Mouse (Mus musculus): ENCODE data around the gene Nmur1. TPM values are rescaled to one million over a fixed set of nuclear protein-coding genes. Genes with fewer than 3 reads are reported as not detected.

The Nmur1 gene
- polyA plus RNA-seq, 1 experiment from 2014 or later, result 0.15 TPM

- H3K27me3 ChIP-seq (replicated peaks), result no peaks in the 10 kb centered on the region
- H3K4me2 ChIP-seq (replicated peaks), result no peak overlapping the region
- 66% methylated on average over 2 of the region's 2 CpGs for WGBS
These were observed 12.5 kb upstream of the Nmur1 start for GRCm38 (mm10) chr1:86438501-86438900.

DNA sequence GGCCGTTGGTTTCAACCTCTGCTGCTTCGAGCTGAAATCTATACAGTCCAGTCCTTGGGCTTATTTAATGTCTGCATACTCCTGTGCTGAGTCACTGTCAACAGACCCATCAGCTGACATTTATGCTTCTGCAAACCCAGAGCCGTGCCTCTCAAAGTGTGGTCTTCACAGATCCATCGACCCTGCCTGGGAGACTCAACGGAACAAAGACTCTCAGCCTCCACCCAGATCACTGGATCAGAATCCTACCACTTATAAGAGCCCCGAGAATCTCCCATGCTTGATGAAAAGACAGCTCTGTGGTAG, 11.9 kb upstream of the Nmur1 start:
- Histone ChIP-seq H3K9ac (no peak overlapping the region), H3K4me3 (no peak overlapping the region), H3K27me3 (replicated peaks) (no peaks in the 10 kb centered on the region), H3K27ac (no peak overlapping the region), H3K4me1 (peaks cover 75% of the 10 kb centered on the region), H3K36me3 (no peaks in the 10 kb centered on the region), H3K4me2 (replicated peaks) (no peak overlapping the region), H3K9me3 (no peaks in the 10 kb centered on the region)
- 80% methylated on average over 6 of the region's 6 CpGs for WGBS
- no peak for ATAC-seq (ENCODE audit: low FRiP score, low read depth)

More at GRCm38 (mm10) chr1:86438501-86438900, 12.5 kb upstream of the Nmur1 start:
- no peaks in the 10 kb centered on the region for H3K36me3 ChIP-seq
- no peaks in the 10 kb centered on the region for H3K9me3 ChIP-seq
- H3K4me1 ChIP-seq, result peaks cover 76% of the 10 kb centered on the region
- H3K27ac ChIP-seq, result no peak overlapping the region
- ATAC-seq (ENCODE audit: low FRiP score, low read depth), result no peak
- H3K9ac ChIP-seq, result no peak overlapping the region
- no peak overlapping the region for H3K4me3 ChIP-seq

- no peaks in the 10 kb centered on the region for H3K36me3 ChIP-seq
- 55% methylated on average over 9 of the region's 9 CpGs for WGBS
- no peaks in the 10 kb centered on the region for H3K27me3 ChIP-seq (replicated peaks)
- no peak overlapping the region for H3K4me3 ChIP-seq
- H3K27ac ChIP-seq, result no peak overlapping the region
- ATAC-seq (ENCODE audit: low FRiP score, low read depth), result no peak
- H3K4me2 ChIP-seq (replicated peaks), result no peak overlapping the region
- no peak overlapping the region for H3K9ac ChIP-seq
- no peaks in the 10 kb centered on the region for H3K9me3 ChIP-seq
- peaks cover 71% of the 10 kb centered on the region for H3K4me1 ChIP-seq
These were observed 11.4 kb upstream of the Nmur1 start for GRCm38 (mm10) chr1:86437219-86438013.

DNA sequence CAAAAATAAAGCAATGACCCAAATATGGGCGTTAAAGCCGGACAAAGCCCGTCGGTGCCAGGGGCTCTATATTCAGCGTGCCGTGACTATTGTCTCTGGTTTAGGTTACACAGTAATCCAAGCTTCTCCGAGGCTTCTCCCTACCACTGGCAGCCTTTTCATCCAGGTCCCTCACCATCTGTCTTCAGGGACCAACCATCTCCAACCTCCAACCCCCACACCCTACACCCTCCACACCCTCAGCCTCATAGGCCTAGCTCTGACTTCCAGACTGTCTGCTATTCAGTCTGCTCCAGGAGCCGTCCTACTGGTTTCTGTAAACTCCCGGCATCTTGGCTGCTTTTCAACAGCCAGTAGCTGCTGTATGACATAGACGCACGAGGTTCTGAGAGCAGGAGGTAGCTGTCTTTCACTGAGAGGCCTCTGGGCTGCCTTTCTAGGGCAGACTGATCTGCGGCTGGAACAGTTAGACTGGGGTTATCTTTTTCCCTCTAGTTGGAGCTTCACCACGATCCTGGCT, 9.3 kb upstream of the Nmur1 start:
- Histone ChIP-seq H3K4me2 (replicated peaks) (peak overlapping the region; percentile 70), H3K9me3 (no peaks in the 10 kb centered on the region), H3K27ac (peak overlapping the region; percentile 99), H3K4me1 (peaks cover 57% of the 10 kb centered on the region), H3K4me3 (0 out of 2 replicates have a peak overlapping the region, but pooled peaks have one; percentile 36), H3K27me3 (replicated peaks) (no peaks in the 10 kb centered on the region), H3K36me3 (no peaks in the 10 kb centered on the region), H3K9ac (peak overlapping the region; percentile 61; the same call in 1 of the 2 replicates)
- peak; percentile 27 for ATAC-seq (ENCODE audit: low FRiP score, low read depth)
- WGBS, result 15% methylated on average over 13 of the region's 13 CpGs

GRCm38 (mm10) chr1:86434439-86435201, 8.6 kb upstream of the Nmur1 start:
- H3K27ac ChIP-seq, result peak overlapping the region; percentile 99
- no peaks in the 10 kb centered on the region for H3K27me3 ChIP-seq (replicated peaks)
- 3% methylated on average over 43 of the region's 46 CpGs for WGBS
- peak overlapping the region; percentile 70 for H3K4me2 ChIP-seq (replicated peaks)
- peak overlapping the region; percentile 36 for H3K4me3 ChIP-seq
- H3K9me3 ChIP-seq, result no peaks in the 10 kb centered on the region
- H3K36me3 ChIP-seq, result no peaks in the 10 kb centered on the region
- peak overlapping the region; percentile 61 for H3K9ac ChIP-seq
- peaks cover 49% of the 10 kb centered on the region for H3K4me1 ChIP-seq
- ATAC-seq (ENCODE audit: low FRiP score, low read depth), result peak; percentile 92

DNA sequence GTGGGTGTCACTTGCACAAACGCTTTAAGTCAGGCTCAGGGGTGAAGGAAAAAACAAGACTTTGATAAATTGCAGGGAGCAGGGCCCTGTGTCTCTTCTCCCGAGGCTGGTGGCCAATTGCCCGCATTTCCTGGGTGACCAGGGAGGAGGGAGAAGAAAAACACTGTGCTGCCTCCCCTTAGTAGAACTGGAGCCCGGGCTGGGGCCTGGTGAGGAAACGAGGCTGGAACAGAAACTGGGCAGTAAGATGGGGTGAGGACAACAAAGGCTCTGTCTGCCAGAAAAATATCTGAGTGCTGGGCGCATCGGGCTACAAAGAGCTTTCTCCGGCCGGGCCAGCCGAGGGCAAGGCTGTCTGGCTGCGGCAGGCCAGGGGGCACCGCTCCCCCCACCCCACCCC, 8.0 kb upstream of the Nmur1 start:
- peak; percentile 63 for ATAC-seq (ENCODE audit: low FRiP score, low read depth)
- Histone ChIP-seq H3K4me1 (peaks cover 45% of the 10 kb centered on the region), H3K36me3 (no peaks in the 10 kb centered on the region), H3K27ac (peak overlapping the region; percentile 99), H3K27me3 (replicated peaks) (no peaks in the 10 kb centered on the region), H3K9me3 (no peaks in the 10 kb centered on the region), H3K9ac (peak overlapping the region; percentile 61), H3K4me2 (replicated peaks) (peak overlapping the region; percentile 70), H3K4me3 (peak overlapping the region; percentile 36)
- WGBS, result 0% methylated on average over 12 of the region's 12 CpGs

DNA sequence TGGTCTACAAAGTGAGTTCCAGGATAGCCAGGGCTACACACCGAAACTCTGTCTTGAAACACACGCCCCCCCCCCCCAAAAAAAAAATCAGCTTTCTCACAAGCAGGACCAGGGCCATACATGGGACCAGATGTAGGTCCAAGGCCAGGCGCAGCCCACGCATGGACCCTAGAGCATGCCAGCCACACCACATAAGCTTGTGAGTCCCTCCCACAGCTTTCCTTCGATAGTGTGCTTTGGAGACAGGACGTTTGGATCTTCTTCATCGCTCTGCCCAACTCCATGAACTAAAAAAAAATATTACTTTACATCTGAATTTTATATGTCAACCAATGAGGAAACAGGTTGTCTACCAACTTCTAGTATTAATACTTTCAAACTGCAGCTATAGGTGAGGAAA, 7.3 kb upstream of the Nmur1 start:
- 0 out of 2 replicates have a peak overlapping the region, but pooled peaks have one; percentile 61 for H3K9ac ChIP-seq
- WGBS, result 77% methylated on average over 7 of the region's 7 CpGs
- peak overlapping the region; percentile 99 for H3K27ac ChIP-seq
- H3K9me3 ChIP-seq, result no peaks in the 10 kb centered on the region
- ATAC-seq (ENCODE audit: low FRiP score, low read depth), result no peak
- peak overlapping the region; percentile 70 for H3K4me2 ChIP-seq (replicated peaks)
- no peaks in the 10 kb centered on the region for H3K27me3 ChIP-seq (replicated peaks)
- H3K36me3 ChIP-seq, result no peaks in the 10 kb centered on the region
- H3K4me3 ChIP-seq, result no peak overlapping the region
- H3K4me1 ChIP-seq, result peaks cover 43% of the 10 kb centered on the region

DNA sequence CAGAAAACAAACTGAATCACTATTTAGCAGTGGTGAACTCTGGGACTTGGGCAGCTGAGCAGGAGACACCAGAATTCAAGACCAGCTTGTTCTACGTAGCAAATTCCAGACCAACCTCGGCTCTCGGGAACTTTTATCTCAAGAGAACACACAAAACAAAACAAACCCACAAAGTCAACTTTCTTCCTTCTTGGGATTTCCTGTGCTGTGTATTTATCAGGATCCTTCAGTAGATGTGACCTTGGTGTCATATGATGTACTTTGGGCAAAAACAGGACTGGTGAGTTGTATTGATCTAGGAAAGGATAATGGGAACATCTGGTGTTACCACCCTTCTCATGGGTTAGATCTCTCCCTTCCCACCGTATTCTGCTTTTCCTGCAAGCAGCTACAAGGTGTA, 6.8 kb upstream of the Nmur1 start:
- ATAC-seq (ENCODE audit: low FRiP score, low read depth), result no peak
- WGBS, result 86% methylated on average over 4 of the region's 4 CpGs
- 0 out of 2 replicates have a peak overlapping the region, but pooled peaks have one; percentile 99 for H3K27ac ChIP-seq
- H3K4me3 ChIP-seq, result no peak overlapping the region
- no peak overlapping the region for H3K9ac ChIP-seq
- no peaks in the 10 kb centered on the region for H3K36me3 ChIP-seq
- no peaks in the 10 kb centered on the region for H3K9me3 ChIP-seq
- H3K27me3 ChIP-seq (replicated peaks), result no peaks in the 10 kb centered on the region
- H3K4me2 ChIP-seq (replicated peaks), result no peak overlapping the region
- peaks cover 38% of the 10 kb centered on the region for H3K4me1 ChIP-seq

- Histone ChIP-seq H3K9ac (no peak overlapping the region), H3K27ac (no peak overlapping the region)
- 48% methylated on average over 2 of the region's 2 CpGs for WGBS
These were observed 4.0 kb upstream of the Nmur1 start for GRCm38 (mm10) chr1:86430056-86430455.

DNA sequence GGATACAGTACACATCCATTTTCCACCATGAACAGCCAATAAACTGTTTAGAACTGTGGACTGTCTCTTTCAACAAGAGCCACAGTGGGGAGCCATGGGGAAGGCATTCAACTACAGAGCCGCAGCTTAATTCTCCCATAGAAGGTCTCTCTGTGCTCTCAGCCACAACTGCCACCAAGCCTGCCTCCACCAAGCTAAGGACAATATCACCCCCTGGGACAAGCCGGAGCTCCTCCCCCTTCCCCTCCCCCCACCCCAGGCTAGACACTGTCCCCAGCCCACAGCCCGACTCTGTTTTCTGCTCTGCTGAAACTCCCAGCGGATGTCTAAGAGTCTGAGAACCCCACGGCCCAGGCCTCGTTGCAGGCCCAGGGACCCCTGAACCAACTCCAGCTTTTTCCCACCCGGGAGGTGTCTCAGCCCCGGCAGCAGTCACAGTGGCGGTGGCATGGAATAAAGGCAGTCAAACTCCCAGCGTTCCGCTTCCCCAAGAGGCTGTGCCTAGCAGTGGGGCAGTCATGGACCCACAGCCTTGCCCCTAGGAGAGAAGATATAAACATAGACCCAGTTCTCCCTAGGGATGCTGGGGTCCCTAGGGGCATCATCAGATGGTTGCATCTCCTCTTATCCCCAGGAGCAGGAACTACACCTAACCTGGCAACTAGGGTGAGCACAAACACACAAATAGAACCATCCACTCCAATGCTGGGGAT, 1.0 kb downstream of the Nmur1 start:
- Histone ChIP-seq H3K4me2 (replicated peaks) (peak overlapping the region; percentile 14; the same call in 1 of the 2 replicates), H3K4me3 (no peak overlapping the region)
- 12% methylated on average over 11 of the region's 11 CpGs for WGBS

More at GRCm38 (mm10) chr1:86430056-86430455, 4.0 kb upstream of the Nmur1 start:
- peaks cover 22% of the 10 kb centered on the region for H3K4me1 ChIP-seq
- no peaks in the 10 kb centered on the region for H3K27me3 ChIP-seq (replicated peaks)
- H3K4me2 ChIP-seq (replicated peaks), result no peak overlapping the region
- no peak overlapping the region for H3K4me3 ChIP-seq
- ATAC-seq (ENCODE audit: low FRiP score, low read depth), result no peak
- no peaks in the 10 kb centered on the region for H3K9me3 ChIP-seq
- H3K36me3 ChIP-seq, result no peaks in the 10 kb centered on the region

GRCm38 (mm10) chr1:86424336-86424735, 1.7 kb downstream of the Nmur1 start:
- no peak overlapping the region for H3K4me2 ChIP-seq (replicated peaks)
- WGBS, result 86% methylated on average over 1 of the region's 1 CpGs
- H3K27ac ChIP-seq, result peak overlapping the region; percentile 7; the same call in 1 of the 2 replicates
- no peaks in the 10 kb centered on the region for H3K27me3 ChIP-seq (replicated peaks)
- no peaks in the 10 kb centered on the region for H3K9me3 ChIP-seq
- H3K4me3 ChIP-seq, result no peak overlapping the region
- no peaks in the 10 kb centered on the region for H3K36me3 ChIP-seq
- H3K4me1 ChIP-seq, result peaks cover 21% of the 10 kb centered on the region
- ATAC-seq (ENCODE audit: low FRiP score, low read depth), result peak; percentile 32
- H3K9ac ChIP-seq, result no peak overlapping the region

More for the DNA sequence above, 1.0 kb downstream of the Nmur1 start:
- no peaks in the 10 kb centered on the region for H3K27me3 ChIP-seq (replicated peaks)
- peak overlapping the region; percentile 69; the same call in 1 of the 2 replicates for H3K27ac ChIP-seq
- ATAC-seq (ENCODE audit: low FRiP score, low read depth), result peak; percentile 80
- H3K9ac ChIP-seq, result no peak overlapping the region
- H3K4me1 ChIP-seq, result peaks cover 21% of the 10 kb centered on the region
- no peaks in the 10 kb centered on the region for H3K36me3 ChIP-seq
- H3K9me3 ChIP-seq, result no peaks in the 10 kb centered on the region

Measured in neural tube, embryonic 12.5 days (tissue).